Mouse (Mus musculus) stomach, postnatal 0 days (tissue): ENCODE measurements around the gene Cdh1.

Source experiments
- CTCF ChIP-seq: IDR thresholded peaks from 2 replicates; pipeline ENCODE4 v1.5.1; 2016; ENCODE audit warnings: antibody characterized with exemption, low read depth, mild to moderate bottlenecking, moderate library complexity
- EP300 ChIP-seq: optimal IDR thresholded peaks from 2 replicates; pipeline ENCODE3; 2016; ENCODE audit warnings: antibody characterized with exemption

- no peak for TF ChIP-seq CTCF
- TF ChIP-seq EP300: peak; percentile 72
Observed at GRCm38 (mm10) chr8:106646731-106647130, 43.6 kb downstream of the Cdh1 start.
